Mouse (Mus musculus) NIH3T3 (cell line): ENCODE results near the gene Pkd1.
A peak's percentile ranks its signal among the peaks of the same experiment; 100 is the strongest.

Experiments
- DNase-seq: peaks from one replicate; pipeline ENCODE4 v3.0.0-alpha.2; 2012; ENCODE audit warnings: low read depth

Pkd1 gene

DNA sequence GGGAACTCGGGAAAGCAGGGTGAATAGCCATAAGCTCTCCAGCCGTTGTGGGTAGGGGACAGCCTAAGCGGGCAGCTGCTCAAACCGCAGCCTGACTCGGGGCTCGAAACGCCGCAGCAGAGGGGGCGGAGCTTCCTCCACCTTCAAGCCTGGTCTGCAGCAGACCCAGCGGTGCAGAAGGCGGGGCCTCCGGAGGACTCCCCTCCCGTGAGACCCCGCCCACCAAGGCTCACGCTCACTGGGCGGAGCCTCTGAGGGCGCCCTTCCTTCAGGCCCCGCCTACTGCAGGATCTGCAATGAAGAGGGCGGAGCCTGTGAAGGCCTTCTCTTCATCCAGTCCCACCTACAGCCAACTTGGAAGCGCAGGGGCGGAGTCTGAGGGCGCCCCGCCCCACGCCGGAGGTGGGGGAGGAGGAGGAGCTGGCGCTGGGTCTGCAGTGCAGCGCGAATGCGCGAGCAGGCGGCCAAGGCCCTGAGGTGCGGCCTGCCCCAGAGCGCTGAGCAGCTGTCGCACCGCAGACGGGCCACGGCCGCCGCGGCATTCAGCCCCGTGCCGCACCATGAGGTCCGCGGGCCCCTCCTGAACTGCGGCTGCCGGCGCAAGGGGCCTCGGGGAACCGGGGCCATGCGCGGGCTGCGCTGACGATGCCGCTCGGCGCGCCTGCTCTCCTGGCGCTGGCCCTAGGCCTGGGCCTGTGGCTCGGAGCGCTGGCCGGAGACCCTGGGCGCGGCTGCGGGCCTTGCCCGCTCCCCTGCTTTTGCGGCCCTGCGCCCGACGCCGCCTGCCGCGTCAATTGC, at the start of gene Pkd1:
TSS of gene Pkd1 (plus strand) at position 217 of the 798 bp plus-strand sequence.
- DNase-seq, result peak; percentile 100

DNA sequence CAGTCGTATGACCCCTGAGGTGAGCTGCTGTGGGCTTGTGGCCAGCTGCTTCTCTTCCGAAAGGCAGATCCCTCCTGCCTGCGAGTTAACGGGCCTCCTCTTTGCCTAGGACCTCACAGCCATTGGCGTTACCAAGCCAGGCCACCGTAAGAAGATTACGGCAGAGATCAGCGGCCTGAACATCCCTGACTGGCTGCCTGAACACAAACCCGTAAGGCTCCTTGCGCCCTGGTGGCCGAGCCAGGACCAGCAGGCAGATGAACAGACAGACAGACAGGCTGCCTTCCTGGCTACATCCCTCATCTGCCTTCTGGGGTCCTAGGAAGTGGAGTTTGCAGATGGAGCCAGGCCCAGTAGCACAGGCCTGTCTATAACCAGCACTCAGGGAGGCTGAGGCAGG, 47.4 kb upstream of the Pkd1 start:
- DNase-seq, result no peak

DNA sequence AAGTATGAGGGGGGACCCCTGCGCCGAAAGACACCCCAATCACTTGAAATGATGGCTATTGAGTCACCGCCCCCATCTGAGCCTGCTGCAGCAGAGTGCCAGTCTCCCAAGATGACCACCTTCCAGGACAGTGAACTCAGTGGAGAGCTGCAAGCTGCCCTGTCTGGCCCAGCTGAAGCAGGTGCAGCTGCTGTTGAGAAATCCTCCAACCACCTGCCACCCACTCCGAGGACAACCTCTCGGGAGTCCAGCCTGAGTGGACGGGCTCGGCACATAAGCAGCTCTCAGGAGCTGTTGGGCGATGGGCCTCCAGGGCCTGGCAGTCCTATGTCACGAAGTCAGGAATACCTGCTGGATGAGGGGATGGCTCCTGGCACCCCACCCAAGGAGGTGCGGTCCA, 45.5 kb upstream of the Pkd1 start:
- DNase-seq, result no peak

DNA sequence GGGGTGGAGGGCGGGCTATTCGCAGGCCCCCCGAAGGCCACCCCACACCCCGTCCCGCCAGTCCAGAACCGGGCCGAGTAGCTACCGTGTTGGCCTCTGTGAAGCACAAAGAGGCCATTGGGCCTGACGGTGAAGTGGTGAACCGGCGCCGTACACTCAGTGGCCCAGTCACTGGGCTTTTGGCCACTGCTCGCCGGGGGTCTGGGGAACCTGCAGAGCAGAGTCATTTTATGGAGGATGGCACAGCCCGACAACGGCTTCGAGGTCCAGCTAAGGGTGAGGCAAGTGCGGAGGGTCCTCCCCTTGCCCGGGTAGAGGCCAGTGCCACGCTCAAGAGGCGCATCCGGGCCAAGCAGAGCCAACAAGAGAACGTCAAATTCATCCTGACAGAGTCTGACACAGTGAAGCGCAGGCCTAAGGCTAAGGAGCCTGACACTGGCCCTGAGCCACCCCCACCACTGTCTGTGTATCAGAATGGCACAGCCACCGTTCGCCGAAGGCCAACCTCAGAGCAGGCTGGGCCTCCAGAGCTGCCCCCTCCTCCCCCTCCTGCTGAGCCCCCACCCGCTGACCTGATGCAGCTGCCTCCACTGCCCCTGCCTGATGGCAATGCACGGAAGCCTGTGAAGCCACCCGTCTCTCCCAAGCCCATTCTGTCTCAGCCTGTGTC, 44.2 kb upstream of the Pkd1 start:
- no peak for DNase-seq

DNA sequence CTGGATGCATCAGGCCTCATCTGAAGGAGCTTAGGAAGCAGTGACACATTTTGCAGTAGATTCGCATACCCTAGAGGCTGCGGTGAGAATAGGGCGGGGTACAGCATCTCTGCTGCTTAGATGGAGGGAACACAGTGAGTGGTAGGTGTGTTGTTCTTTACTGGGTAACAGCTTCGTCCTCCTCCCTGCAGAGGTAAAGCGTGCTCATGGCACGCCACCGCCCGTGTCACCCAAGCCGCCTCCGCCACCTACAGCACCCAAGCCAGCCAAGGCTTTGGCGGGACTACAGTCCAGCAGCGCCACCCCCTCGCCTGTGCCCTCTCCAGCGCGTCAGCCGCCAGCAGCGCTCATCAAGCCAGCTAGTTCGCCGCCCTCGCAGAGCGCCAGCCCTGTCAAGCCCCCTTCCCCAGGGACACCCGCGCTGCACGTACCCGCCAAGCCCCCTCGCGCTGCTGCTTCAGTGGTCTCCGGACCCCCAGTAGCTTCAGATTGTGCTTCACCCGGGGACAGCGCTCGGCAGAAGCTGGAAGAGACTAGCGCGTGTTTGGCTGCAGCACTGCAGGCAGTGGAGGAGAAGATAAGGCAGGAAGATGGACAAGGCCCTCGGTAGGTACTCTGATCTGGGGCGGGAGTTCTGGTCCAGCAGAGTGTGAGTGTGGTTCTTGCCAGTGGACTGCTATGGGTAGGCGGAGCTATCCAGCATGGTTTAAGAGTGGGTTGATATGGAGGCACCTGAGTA, 43.1 kb upstream of the Pkd1 start:
- no peak for DNase-seq

DNA sequence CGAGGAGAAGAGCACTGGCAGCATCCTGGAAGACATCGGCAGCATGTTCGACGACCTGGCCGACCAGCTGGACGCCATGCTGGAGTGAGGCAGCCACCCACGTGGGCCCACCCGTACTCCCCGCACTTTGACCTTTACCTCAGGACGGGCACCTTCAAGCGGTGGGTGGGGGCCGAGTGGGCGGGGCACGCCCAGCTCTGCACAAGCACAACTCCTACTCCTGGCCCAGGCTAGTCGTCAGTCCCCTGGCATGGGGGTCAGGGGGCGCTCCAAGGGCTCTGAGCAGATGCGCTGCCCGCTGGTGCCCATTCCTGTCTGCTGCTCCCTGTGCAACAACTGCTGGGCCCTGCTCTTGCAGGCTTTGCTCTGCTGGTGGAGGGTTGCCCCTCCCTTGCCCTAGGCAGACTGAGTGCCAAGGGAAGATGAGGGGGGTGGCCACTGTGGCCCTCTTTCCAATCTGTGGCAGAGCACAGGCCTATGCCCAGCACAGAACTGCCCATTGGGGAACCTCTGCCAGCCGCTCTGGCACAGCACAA, 42.4 kb upstream of the Pkd1 start:
- no peak for DNase-seq

DNA sequence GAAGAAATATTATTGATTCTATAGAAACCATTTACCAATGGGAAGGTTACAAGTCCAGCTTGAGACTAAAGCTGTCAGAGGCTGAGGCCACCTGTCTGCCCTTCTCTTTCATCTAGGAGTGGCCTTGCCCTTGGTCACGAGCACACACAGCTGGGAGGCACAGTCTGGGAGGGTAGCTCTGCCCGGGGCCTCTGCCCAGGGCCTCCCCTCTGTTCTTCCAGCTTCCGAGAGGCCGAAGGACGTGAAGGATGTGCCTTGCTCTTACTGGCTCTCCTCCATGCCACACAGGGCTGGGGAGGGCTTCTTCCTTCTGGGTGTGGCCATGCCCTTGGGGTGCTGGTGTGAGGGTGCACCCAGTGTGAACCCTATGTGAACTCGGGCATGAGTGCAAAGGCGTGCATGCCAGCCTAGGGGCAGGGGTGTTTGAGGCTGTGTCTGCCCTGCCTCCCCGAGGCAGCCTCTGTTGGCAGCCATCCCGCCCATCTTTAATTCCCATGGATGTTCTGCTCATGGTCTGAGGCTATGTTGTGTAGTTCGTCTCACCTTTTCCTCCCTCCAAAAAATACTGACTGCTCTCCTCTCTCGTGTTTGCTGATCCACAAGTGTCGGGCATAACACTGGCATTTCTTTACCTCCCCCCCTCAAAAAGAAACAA, 41.7 kb upstream of the Pkd1 start:
- DNase-seq, result no peak

DNA sequence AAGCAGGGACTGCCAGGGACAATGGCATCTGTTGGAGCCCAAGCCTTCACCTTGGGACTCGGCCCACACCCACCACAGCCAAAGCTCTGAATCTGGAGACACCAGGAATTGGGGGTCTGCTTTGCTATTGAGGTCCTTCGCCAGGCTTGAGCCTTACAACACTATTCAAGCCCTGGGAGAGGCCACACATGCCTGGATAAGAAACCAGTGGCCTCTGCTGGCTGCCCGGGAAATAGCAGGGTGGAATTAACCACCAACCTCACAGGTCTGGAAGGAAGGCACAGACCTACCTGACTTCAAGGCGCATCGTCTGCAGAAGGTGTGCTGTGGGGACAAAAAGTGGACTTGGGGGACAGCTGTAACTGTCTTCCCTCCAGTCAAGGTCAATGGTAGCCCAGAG, 36.0 kb upstream of the Pkd1 start:
- DNase-seq, result peak; percentile 72

DNA sequence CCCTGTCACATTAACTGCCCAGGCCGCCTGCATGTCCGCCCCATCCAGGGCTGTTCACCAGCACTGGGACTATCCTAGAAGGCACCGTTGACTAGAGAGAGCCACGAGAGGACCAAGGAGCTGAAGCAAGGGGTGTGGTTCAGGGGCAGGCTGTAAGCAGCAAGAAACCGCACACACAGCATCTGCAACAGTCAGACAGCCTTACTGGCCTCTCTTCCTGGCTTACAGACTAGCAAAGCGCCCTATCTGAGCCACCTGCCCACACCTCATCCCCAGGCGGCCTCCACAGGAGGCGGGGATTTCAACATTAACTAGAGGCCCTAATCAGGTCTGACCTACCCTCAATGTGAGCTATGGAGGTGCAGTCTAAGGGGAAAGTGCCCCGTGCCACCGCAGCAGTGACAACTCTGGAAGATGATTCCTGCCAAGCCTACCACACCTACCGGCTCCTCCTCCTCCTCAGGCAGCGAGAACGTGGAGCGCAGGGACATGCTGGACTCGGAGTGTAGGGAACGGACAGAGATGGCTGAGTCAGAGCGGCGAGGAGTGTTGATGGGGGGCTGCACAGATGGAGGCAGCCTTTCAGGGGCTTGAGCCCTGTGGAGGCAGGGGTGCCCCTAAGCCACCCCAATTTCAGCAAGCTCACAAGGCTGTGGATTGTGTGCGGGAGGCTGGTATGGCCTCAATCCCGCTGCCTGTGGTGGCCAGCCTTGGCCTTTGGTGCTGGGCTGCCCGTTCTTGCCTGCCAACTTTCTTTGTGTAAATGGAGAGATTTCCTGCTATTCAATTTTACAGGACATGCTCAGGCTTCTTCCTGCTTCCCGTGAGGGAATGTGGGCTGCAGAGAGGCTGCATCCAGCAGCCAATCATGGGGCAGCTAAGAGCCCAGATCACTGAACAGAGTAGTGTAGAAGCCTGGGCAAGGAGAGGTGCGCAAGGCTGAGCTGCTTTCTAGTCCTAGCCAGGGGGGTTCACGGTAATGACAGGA, 35.1 kb upstream of the Pkd1 start:
- DNase-seq, result no peak

DNA sequence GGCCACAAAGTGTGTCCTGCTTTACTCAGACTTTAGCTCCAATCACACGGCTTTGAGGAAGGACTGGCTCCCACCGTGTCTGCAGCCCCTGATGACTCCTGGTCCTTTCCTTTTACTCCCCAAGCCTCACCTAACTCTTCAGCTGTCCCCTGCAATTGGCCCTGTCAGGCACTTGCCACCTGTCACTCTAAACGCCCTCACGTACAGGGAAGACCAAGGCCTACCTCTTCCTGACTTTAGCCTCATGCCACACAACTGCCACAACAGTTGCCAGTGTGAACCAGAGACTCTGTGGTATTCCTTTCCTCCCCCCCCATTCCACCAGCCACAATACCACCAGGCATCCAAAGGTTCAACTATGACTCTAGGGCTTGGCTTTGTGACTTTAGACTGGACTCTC, 29.2 kb upstream of the Pkd1 start:
- DNase-seq, result no peak

DNA sequence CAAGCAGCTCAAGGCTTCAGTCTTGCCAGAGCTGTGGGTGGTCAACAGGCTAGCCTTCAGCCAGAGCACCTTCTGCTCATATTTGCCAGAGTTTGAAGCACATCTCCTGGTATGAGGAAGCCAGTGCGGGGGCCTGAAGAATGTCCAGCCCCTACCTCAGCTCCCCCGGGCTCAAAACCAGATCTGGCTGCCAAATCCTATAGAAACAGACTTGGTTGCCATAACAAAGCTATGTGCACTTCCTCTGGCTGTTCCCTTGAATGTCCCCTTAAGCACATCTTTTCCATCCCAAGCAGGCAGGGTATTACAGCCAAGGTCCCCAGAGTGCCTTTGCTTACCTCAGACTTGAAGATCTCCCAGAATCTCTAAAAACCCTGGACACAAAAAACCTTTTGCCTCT, 24.9 kb upstream of the Pkd1 start:
- peak; percentile 22 for DNase-seq

DNA sequence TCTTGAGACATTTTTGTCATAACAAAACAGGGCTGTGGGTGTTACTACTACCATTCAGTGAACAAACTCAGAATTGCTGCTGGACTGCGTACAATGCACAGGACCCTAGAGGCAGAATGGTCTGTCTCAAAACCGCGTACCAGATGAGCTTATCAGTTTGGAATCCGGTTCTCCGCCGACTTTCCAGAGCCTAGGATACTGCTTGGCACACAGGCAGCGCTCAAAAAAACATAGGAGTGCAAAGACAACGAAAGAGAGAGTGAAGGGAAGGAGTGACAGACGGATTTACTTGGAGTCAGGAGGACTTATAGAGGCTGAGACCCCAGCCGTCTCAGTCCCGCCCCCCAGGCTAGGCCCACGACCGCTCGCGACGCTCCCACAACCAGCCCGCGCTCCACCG, 22.3 kb upstream of the Pkd1 start:
- peak; percentile 83 for DNase-seq

DNA sequence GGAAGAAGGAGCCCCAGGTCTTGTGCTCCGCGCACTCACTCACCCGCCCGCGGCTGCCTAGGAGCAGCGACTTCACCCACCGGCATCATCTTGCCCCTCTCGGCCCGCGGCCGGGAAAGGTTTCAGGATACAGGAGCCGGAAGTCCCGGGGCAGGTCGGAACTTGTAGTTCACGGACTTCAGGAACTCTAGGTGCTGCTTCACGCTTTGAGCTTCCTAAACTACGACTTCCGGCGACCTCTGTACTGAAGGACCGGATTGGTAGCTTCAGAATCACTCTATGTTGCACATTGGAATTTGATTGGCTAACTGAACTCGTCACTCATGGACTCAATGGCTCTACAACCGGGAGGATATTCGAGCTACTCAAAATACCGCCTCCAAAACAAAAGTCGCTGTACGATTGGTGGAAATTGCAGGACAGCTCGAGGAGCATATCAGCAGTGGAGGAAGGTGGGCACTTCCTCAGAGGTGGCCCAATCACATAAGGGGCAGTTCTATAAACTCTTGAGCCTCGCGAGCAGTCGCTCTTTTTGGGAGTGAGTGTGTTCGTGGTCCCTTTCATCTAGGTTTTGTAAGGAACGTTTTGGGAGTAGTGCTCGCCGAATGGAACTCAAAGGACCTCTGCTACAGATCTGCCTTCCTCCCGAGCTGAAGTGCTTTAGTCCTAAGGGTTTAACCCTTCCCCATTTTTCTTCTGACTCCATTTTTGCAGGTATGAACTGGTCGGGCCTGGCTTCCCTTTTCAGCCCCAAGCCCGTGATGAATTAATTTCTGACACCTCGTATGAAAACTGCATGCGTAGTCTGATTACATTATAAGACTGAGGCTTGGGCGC, 21.7 kb upstream of the Pkd1 start, which contains the start of gene Traf7:
TSS of gene Traf7 (minus strand) at position 216 of the 837 bp plus-strand sequence.
- DNase-seq, result peak; percentile 98

DNA sequence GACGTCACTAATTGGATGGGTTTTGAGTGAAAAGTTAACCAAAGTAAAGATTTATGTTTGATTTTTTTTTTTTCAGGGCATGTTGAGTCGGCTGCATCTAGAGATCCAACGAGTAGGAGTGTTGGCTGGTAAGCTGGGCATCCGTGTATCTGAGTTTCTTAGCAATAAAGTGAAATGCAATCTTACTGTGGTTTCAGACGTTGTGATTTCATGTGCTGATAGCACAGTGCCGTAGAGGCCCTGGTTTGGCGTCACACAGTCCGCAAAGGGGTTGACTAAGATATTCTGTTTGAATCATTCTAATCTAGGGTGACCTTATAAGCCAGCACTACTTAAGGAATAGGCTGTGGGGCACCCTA, 21.1 kb upstream of the Pkd1 start:
- peak; percentile 46 for DNase-seq

DNA sequence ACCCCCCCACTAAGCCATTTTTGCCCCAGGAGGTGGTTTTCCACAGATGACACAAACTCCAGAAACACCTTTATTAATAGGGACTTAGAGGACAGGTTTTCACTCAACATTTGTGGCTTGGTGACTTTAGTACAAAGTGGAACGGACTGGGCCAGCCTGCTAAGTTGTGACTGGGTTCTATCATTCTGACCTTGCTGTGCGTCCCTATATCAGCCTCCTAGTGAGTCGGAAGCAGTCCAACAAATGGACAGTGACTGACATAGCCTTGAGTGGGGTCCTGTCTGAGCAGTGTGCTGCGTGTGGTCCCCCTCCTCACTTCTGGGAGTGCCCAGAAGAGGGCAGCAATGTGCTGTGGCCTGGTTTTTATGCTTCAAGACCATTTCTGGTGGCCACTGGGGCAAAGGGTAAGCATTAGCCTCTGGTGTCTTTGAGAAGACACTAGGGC, 20.6 kb upstream of the Pkd1 start:
- DNase-seq, result peak; percentile 87

DNA sequence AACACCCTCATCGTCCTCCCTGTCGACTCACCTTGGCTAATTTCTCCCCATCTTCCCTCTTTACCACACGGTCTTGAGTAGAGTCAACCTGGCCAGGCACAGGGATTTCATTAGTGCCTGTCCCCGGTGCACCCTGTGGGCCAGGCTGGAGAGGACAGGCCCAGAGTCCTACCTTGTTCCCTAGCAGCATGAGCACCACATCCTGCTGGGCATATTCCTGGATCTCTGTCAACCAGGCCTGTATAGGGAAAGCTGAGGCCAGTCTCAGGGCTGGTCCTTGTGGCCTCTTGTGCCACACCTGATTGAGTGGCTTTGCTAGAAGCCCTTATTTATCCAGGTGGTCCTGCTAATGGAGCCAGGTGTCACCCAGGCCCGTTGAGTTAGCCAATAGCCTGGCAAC, 19.8 kb upstream of the Pkd1 start:
- peak; percentile 17 for DNase-seq

DNA sequence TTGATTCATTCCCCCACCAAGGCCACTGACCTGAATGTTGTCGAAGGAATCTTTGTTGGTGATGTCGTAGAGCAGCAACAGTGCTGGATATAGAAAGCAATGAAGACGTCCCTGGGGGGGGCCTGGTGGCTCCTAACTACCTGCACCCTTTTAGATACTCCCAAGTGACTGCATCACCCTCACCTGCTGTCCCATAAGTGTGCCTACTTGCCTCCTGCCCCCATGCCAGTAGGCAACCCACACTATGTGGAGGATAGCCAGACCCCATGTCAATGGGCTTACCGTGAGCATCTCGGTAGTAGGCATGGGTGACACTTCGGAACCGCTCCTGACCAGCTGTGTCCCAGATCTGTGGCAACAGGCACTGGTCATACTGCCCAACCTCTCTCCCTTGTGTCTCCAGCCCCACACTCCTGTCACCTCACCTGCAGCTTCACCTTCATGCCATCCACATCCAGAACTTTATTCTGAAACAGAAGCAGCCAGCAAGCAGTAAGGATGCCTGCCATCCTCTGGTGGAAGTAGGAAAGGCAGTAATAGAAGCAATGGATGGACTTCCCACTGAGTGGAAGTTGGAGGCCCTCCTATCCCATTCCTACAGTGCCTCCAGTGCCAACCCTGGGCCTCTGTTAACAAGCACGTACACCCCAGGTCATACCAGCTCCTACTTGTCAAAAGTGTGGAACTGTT, 19.1 kb upstream of the Pkd1 start:
- DNase-seq, result peak; percentile 61

DNA sequence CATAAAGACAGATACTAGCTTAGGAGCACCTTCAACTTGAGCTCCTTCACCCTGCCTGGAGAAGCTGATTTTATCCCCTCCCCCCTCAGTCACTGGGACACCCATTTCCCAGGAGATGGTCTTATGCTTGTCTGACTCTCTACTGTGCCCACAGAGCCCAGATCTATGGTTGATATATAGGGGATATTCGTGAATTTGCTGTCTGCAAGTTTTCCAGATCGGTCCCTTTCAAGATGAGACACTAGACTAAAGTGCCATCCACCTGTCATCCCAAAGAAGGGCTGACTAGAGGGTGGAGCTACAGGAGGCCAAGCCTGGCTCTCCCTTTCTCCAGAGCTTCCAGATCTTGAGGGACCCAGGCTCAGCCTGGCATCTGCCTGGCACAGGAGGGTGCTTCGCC, 18.6 kb upstream of the Pkd1 start:
- DNase-seq, result no peak

DNA sequence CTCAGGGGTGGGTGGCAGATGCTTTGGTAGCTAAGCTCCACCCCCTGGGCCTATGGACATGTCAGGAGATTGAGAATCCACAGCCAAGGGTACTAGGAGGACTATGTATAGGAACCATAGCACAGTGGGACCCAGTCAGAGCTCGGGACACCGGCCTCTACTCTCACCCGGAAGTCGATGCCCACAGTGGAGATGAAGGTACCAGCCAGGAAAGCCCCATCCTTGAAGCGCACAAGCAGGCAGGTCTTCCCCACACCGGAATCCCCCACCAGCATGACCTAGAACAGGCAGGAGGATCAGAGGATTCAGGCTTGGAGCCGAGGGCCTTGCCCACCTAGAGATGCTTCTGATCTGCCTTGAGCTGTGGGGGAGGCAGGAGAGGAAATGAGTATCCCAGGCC, 17.6 kb upstream of the Pkd1 start:
- DNase-seq, result no peak
